Mouse (Mus musculus) B cell, adult 67 days (primary cell): Measurements from ENCODE around the gene Sstr1. TPM values are rescaled to one million over a fixed set of nuclear protein-coding genes. Genes with fewer than 3 reads are reported as not detected.

Source experiments
- total RNA-seq, 2 experiments: library from RNA; stranded (reverse); gene quantifications; 4 replicates each; pipeline ENCODE4 v1.2.4; 2023

Sstr1 gene
- total RNA-seq, result not detected

DNA sequence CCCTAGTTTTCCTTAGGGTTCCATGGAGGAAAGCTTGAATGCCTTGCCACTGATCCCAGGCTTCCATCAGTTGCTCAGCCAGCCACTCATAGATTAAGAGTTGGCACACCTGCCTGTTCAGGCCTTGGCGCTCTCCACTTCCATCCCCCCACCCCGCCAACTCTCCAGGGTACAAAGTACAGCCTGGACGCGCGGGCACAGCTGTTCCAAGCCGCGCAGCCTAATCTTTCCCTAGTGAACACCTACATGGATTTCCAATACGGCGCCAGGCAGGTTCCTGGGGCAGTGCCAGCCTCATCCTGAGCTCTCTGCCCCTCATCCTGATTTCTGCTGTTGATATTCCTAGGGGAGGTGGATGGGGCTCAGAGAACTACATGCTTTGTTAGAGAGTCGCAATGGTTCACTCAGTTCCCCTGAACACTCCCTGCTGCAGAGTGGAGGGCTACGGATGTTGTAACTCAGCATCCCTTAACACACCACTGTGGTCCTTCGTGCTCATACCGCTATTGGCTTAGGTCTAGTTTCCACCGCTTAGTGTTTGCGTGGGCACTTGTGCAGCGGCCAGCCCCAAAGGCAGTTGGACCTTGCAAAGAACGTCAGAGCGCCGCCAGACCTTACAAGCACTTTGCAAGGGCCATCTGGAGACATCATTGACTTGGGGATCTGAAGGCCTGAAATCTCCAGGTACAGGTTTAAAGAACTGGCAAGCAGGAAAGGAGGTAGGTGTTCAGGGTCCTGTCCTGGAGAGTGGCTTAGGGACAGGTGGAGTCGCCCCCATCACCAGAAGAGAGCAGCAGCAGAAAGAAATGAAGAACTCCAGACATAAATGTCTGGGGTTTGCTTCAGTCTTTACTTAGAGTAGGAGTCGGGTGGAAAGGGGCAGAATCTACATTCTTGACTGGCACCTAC lies at the start of gene Sstr1:
TSS of gene Sstr1 (plus strand) at position 610 of the 909 bp plus-strand sequence.

Other genes with a start within 250 kb of the Sstr1 start
- not detected for gene Clec14a, start 57.5 kb downstream of the Sstr1 start, total RNA-seq